Mouse (Mus musculus) forebrain, embryonic 16.5 days (tissue): ENCODE results near the gene Ltbp1. TPM values are rescaled to one million over a fixed set of nuclear protein-coding genes. Genes with fewer than 3 reads are reported as not detected.

Experiments
- ATAC-seq: fragments of 200-750 bp; cut with Nextera tagmentation; 2 replicates; pipeline ENCODE4 v1.8.0; 2017; ENCODE audit warnings: mild to moderate bottlenecking, moderate library complexity
- H3K27ac ChIP-seq: fragments of 300-500 bp; sonication (generic); 2 replicates; pipeline ENCODE4 v1.5.1; 2014; ENCODE audit warnings: low read length, control low read depth
- H3K27me3 ChIP-seq: fragments of 300-500 bp; sonication (generic); replicated peaks from 2 replicates; pipeline ENCODE4 v1.6.1; 2014; ENCODE audit warnings: low read length; ENCODE audit not compliant: control insufficient read depth, insufficient read depth
- H3K36me3 ChIP-seq: fragments of 300-500 bp; sonication (generic); 2 replicates; pipeline ENCODE4 v1.6.1; 2014; ENCODE audit not compliant: control insufficient read depth, insufficient read depth
- H3K4me1 ChIP-seq: fragments of 300-500 bp; sonication (generic); replicated peaks from 2 replicates; pipeline ENCODE4 v1.6.1; 2014; ENCODE audit warnings: low read length; ENCODE audit not compliant: control insufficient read depth, insufficient read depth
- H3K4me2 ChIP-seq: fragments of 300-500 bp; sonication (generic); 2 replicates; pipeline ENCODE4 v1.6.1; 2014; ENCODE audit warnings: mild to moderate bottlenecking, low read length, control low read depth
- H3K4me3 ChIP-seq: fragments of 300-500 bp; sonication (generic); replicated peaks from 2 replicates; pipeline ENCODE4 v1.5.1; 2014; ENCODE audit warnings: mild to moderate bottlenecking, low read length, control low read depth
- H3K9ac ChIP-seq: fragments of 300-500 bp; sonication (generic); replicated peaks from 2 replicates; pipeline ENCODE4 v1.6.1; 2014; ENCODE audit warnings: low read depth, low read length, control low read depth
- H3K9me3 ChIP-seq: fragments of 300-500 bp; sonication (generic); 2 replicates; pipeline ENCODE4 v1.6.1; 2016; ENCODE audit warnings: low read length; ENCODE audit not compliant: control insufficient read depth
- WGBS: fragments of 180-500 bp; shearing (Covaris S2); extraction: QIAGEN DNeasy Blood & Tissue Kit; methylation state at CpG from one replicate; pipeline ENCODE4 v1.1.7; 2014; 5-methylcytosine and 5-hydroxymethylcytosine counted together
- polyA plus RNA-seq: library from polyadenylated mRNA; unstranded; fragments of >200 nt; fragmentation: Nextera tagmentation; extraction: Ambion mirVana; gene quantifications from 2 replicates; pipeline ENCODE4 v1.2.1, GENCODE M21; 2015

The Ltbp1 gene
- polyA plus RNA-seq, 1 experiment from 2014 or later, result 2.3 TPM

- no peaks in the 10 kb centered on the region for H3K4me1 ChIP-seq
- H3K9ac ChIP-seq, result no peak overlapping the region
- no peaks in the 10 kb centered on the region for H3K27me3 ChIP-seq
- H3K36me3 ChIP-seq, result no peaks in the 10 kb centered on the region
- H3K4me3 ChIP-seq, result no peak overlapping the region
- H3K4me2 ChIP-seq, result no peak overlapping the region
- ATAC-seq, result no peak
- H3K27ac ChIP-seq, result no peak overlapping the region
- H3K9me3 ChIP-seq, result no peaks in the 10 kb centered on the region
- WGBS, result 91% methylated on average over 6 of the region's 6 CpGs
Measured at GRCm38 (mm10) chr17:75036881-75037280, 31.5 kb downstream of the Ltbp1 start.

GRCm38 (mm10) chr17:75039017-75039416 is 33.6 kb downstream of the Ltbp1 start:
- no peak for ATAC-seq
- no peaks in the 10 kb centered on the region for H3K27me3 ChIP-seq
- H3K9me3 ChIP-seq, result no peaks in the 10 kb centered on the region
- H3K27ac ChIP-seq, result no peak overlapping the region
- no peak overlapping the region for H3K9ac ChIP-seq
- H3K4me2 ChIP-seq, result no peak overlapping the region
- H3K4me1 ChIP-seq, result no peaks in the 10 kb centered on the region
- H3K36me3 ChIP-seq, result no peaks in the 10 kb centered on the region
- WGBS, result 72% methylated on average over 4 of the region's 4 CpGs
- no peak overlapping the region for H3K4me3 ChIP-seq

- Histone ChIP-seq H3K4me3 (no peak overlapping the region), H3K9ac (no peak overlapping the region), H3K4me1 (no peaks in the 10 kb centered on the region), H3K4me2 (no peak overlapping the region), H3K27ac (no peak overlapping the region), H3K27me3 (no peaks in the 10 kb centered on the region), H3K36me3 (no peaks in the 10 kb centered on the region), H3K9me3 (peaks cover 5% of the 10 kb centered on the region; the same call in 1 of the 2 replicates)
- 87% methylated on average over 8 of the region's 8 CpGs for WGBS
- ATAC-seq, result no peak
Measured at GRCm38 (mm10) chr17:75049366-75049969, 44.1 kb downstream of the Ltbp1 start.

- H3K4me3 ChIP-seq, result no peak overlapping the region
- H3K27ac ChIP-seq, result no peak overlapping the region
- no peak overlapping the region for H3K4me2 ChIP-seq
- 90% methylated on average over 8 of the region's 8 CpGs for WGBS
- no peak overlapping the region for H3K9ac ChIP-seq
- H3K27me3 ChIP-seq, result no peaks in the 10 kb centered on the region
- no peak for ATAC-seq
- H3K36me3 ChIP-seq, result no peaks in the 10 kb centered on the region
- H3K9me3 ChIP-seq, result no peaks in the 10 kb centered on the region
- no peaks in the 10 kb centered on the region for H3K4me1 ChIP-seq
Measured at GRCm38 (mm10) chr17:75051440-75051925, 46.1 kb downstream of the Ltbp1 start.

GRCm38 (mm10) chr17:75055235-75055634 is 49.9 kb downstream of the Ltbp1 start:
- Histone ChIP-seq H3K36me3 (no peaks in the 10 kb centered on the region), H3K9ac (no peak overlapping the region), H3K27me3 (no peaks in the 10 kb centered on the region), H3K4me1 (no peaks in the 10 kb centered on the region), H3K9me3 (no peaks in the 10 kb centered on the region), H3K4me3 (no peak overlapping the region), H3K4me2 (no peak overlapping the region), H3K27ac (no peak overlapping the region)
- WGBS, result 85% methylated on average over 5 of the region's 5 CpGs
- ATAC-seq, result peak; percentile 52; the same call in 1 of the 2 replicates

- no peaks in the 10 kb centered on the region for H3K27me3 ChIP-seq
- no peak overlapping the region for H3K27ac ChIP-seq
- no peak overlapping the region for H3K4me3 ChIP-seq
- H3K4me1 ChIP-seq, result no peaks in the 10 kb centered on the region
- ATAC-seq, result no peak
- WGBS, result 88% methylated on average over 6 of the region's 6 CpGs
- H3K9me3 ChIP-seq, result no peaks in the 10 kb centered on the region
- no peak overlapping the region for H3K4me2 ChIP-seq
- H3K9ac ChIP-seq, result no peak overlapping the region
- H3K36me3 ChIP-seq, result no peaks in the 10 kb centered on the region
Measured at GRCm38 (mm10) chr17:75055961-75056360, 50.6 kb downstream of the Ltbp1 start.

GRCm38 (mm10) chr17:75056631-75057030 is 51.3 kb downstream of the Ltbp1 start:
- Histone ChIP-seq H3K4me1 (no peaks in the 10 kb centered on the region), H3K36me3 (no peaks in the 10 kb centered on the region), H3K9ac (no peak overlapping the region), H3K27ac (no peak overlapping the region), H3K9me3 (no peaks in the 10 kb centered on the region), H3K4me2 (no peak overlapping the region), H3K4me3 (no peak overlapping the region), H3K27me3 (no peaks in the 10 kb centered on the region)
- ATAC-seq, result no peak
- 55% methylated on average over 8 of the region's 8 CpGs for WGBS

- Histone ChIP-seq H3K4me2 (no peak overlapping the region), H3K27me3 (no peaks in the 10 kb centered on the region), H3K36me3 (no peaks in the 10 kb centered on the region), H3K9me3 (no peaks in the 10 kb centered on the region), H3K4me1 (no peaks in the 10 kb centered on the region), H3K27ac (no peak overlapping the region), H3K4me3 (no peak overlapping the region), H3K9ac (no peak overlapping the region)
- ATAC-seq, result no peak
- 90% methylated on average over 7 of the region's 7 CpGs for WGBS
Measured at GRCm38 (mm10) chr17:75066340-75066739, 61.0 kb downstream of the Ltbp1 start.

- Histone ChIP-seq H3K4me2 (no peak overlapping the region), H3K4me1 (no peaks in the 10 kb centered on the region), H3K27ac (no peak overlapping the region), H3K36me3 (no peaks in the 10 kb centered on the region), H3K27me3 (no peaks in the 10 kb centered on the region), H3K9ac (no peak overlapping the region), H3K4me3 (no peak overlapping the region), H3K9me3 (no peaks in the 10 kb centered on the region)
- no peak for ATAC-seq
- 11% methylated on average over 8 of the region's 8 CpGs for WGBS
Measured at GRCm38 (mm10) chr17:75067314-75067713, 61.9 kb downstream of the Ltbp1 start.

GRCm38 (mm10) chr17:75069232-75069631 is 63.9 kb downstream of the Ltbp1 start:
- Histone ChIP-seq H3K27me3 (no peaks in the 10 kb centered on the region), H3K4me2 (no peak overlapping the region), H3K9ac (no peak overlapping the region), H3K4me1 (no peaks in the 10 kb centered on the region), H3K4me3 (no peak overlapping the region), H3K9me3 (no peaks in the 10 kb centered on the region), H3K27ac (no peak overlapping the region), H3K36me3 (no peaks in the 10 kb centered on the region)
- WGBS, result 94% methylated on average over 5 of the region's 5 CpGs
- ATAC-seq, result no peak
